Mouse (Mus musculus): ENCODE results near the gene Hist1h2ao. TPM values are rescaled to one million over a fixed set of nuclear protein-coding genes. Genes with fewer than 3 reads are reported as not detected.
"Not testable (repeated sequence)": the region's sequence is repeated elsewhere in the genome, so short reads cannot be mapped to it uniquely, and the experiment has no call there.

The Hist1h2ao gene
- polyA plus RNA-seq, 1 experiment = not detected

GRCm38 (mm10) chr13:21828511-21828910 lies 18.2 kb downstream of the Hist1h2ao start:
- TF ChIP-seq CTCF (IDR thresholded peaks at IDR 0.05; ENCODE audit: extremely low read depth, insufficient read length, insufficient replicate concordance, low read depth, low read length) = no peak
- TF ChIP-seq POLR2A (IDR thresholded peaks at IDR 0.05; ENCODE audit: low read depth, low read length) = no peak
- 27% methylated on average over 3 of the region's 3 CpGs for WGBS
- Histone ChIP-seq H3K4me1 (ENCODE audit: control insufficient read depth, insufficient read depth, insufficient read length, low read length) (peaks cover 9% of the 10 kb centered on the region; the same call in 1 of the 2 replicates), H3K4me3 (ENCODE audit: low read depth, low read length) (no peak overlapping the region), H3K27ac (ENCODE audit: insufficient read depth, low read depth, low read length) (no peak overlapping the region), H3K36me3 (ENCODE audit: control insufficient read depth, insufficient read depth, low read length) (no peaks in the 10 kb centered on the region), H3K27me3 (ENCODE audit: control insufficient read depth, insufficient read depth, low read length) (no peaks in the 10 kb centered on the region)

- WGBS = 95% methylated on average over 10 of the region's 10 CpGs
- Histone ChIP-seq H3K4me1 (ENCODE audit: control insufficient read depth, insufficient read depth, insufficient read length, low read length) (peaks cover 9% of the 10 kb centered on the region; the same call in 1 of the 2 replicates), H3K4me3 (ENCODE audit: low read depth, low read length) (no peak overlapping the region), H3K27me3 (ENCODE audit: control insufficient read depth, insufficient read depth, low read length) (no peaks in the 10 kb centered on the region), H3K27ac (ENCODE audit: insufficient read depth, low read depth, low read length) (no peak overlapping the region), H3K36me3 (ENCODE audit: control insufficient read depth, insufficient read depth, low read length) (no peaks in the 10 kb centered on the region)
- TF ChIP-seq CTCF (IDR thresholded peaks at IDR 0.05; ENCODE audit: extremely low read depth, insufficient read length, insufficient replicate concordance, low read depth, low read length) = no peak
- TF ChIP-seq POLR2A (IDR thresholded peaks at IDR 0.05; ENCODE audit: low read depth, low read length) = no peak
Measured at GRCm38 (mm10) chr13:21830344-21830743, 20.1 kb downstream of the Hist1h2ao start.

- peak; percentile 32; the same call in 1 of the 2 replicates for TF ChIP-seq POLR2A (IDR thresholded peaks at IDR 0.05; ENCODE audit: low read depth, low read length)
- not testable (repeated sequence) for H3K27ac ChIP-seq (ENCODE audit: insufficient read depth, low read depth, low read length); H3K36me3 ChIP-seq (ENCODE audit: control insufficient read depth, insufficient read depth, low read length); H3K27me3 ChIP-seq (ENCODE audit: control insufficient read depth, insufficient read depth, low read length); H3K4me1 ChIP-seq (ENCODE audit: control insufficient read depth, insufficient read depth, insufficient read length, low read length)
- peak within 1 kb of the TSS; percentile 45 for H3K4me3 ChIP-seq (ENCODE audit: low read depth, low read length)
- WGBS = under 1% methylated on average over 27 of the region's 58 CpGs
Measured at GRCm38 (mm10) chr13:21831418-21832394, 21.4 kb downstream of the Hist1h2ao start, which contains the start of gene Hist1h4n. Gene Hist1h4n (minus strand): TSS chr13:21832196.

- H3K27me3 ChIP-seq (ENCODE audit: control insufficient read depth, insufficient read depth, low read length); H3K36me3 ChIP-seq (ENCODE audit: control insufficient read depth, insufficient read depth, low read length); H3K4me1 ChIP-seq (ENCODE audit: control insufficient read depth, insufficient read depth, insufficient read length, low read length); H3K4me3 ChIP-seq (ENCODE audit: low read depth, low read length); H3K27ac ChIP-seq (ENCODE audit: insufficient read depth, low read depth, low read length): not testable (repeated sequence)
- WGBS = no CpG with 5 or more reads among the region's 24 CpGs
Measured at GRCm38 (mm10) chr13:21833461-21833860, 23.2 kb downstream of the Hist1h2ao start, which contains the start of the genes Hist1h2ap and Hist1h2br. Gene Hist1h2ap (minus strand): TSS chr13:21833507. Gene Hist1h2br (plus strand): TSS chr13:21833743.

GRCm38 (mm10) chr13:21840508-21840907 lies 30.2 kb downstream of the Hist1h2ao start:
- not testable (repeated sequence) for H3K36me3 ChIP-seq (ENCODE audit: control insufficient read depth, insufficient read depth, low read length); H3K4me1 ChIP-seq (ENCODE audit: control insufficient read depth, insufficient read depth, insufficient read length, low read length); H3K27me3 ChIP-seq (ENCODE audit: control insufficient read depth, insufficient read depth, low read length); H3K27ac ChIP-seq (ENCODE audit: insufficient read depth, low read depth, low read length); H3K4me3 ChIP-seq (ENCODE audit: low read depth, low read length)
- WGBS = no CpG with 5 or more reads among the region's 4 CpGs

- not testable (repeated sequence) for H3K27ac ChIP-seq (ENCODE audit: insufficient read depth, low read depth, low read length); H3K27me3 ChIP-seq (ENCODE audit: control insufficient read depth, insufficient read depth, low read length)
Measured at GRCm38 (mm10) chr13:21846356-21846755, 36.1 kb downstream of the Hist1h2ao start.

GRCm38 (mm10) chr13:21847883-21848282 lies 37.6 kb downstream of the Hist1h2ao start:
- no peak for TF ChIP-seq POLR2A (IDR thresholded peaks at IDR 0.05; ENCODE audit: low read depth, low read length)
- no peak for TF ChIP-seq CTCF (IDR thresholded peaks at IDR 0.05; ENCODE audit: extremely low read depth, insufficient read length, insufficient replicate concordance, low read depth, low read length)
- Histone ChIP-seq H3K27me3 (ENCODE audit: control insufficient read depth, insufficient read depth, low read length) (no peaks in the 10 kb centered on the region), H3K36me3 (ENCODE audit: control insufficient read depth, insufficient read depth, low read length) (no peaks in the 10 kb centered on the region), H3K4me3 (ENCODE audit: low read depth, low read length) (no peak overlapping the region), H3K4me1 (ENCODE audit: control insufficient read depth, insufficient read depth, insufficient read length, low read length) (no peaks in the 10 kb centered on the region), H3K27ac (ENCODE audit: insufficient read depth, low read depth, low read length) (no peak overlapping the region)
- 54% methylated on average over 8 of the region's 8 CpGs for WGBS

More at GRCm38 (mm10) chr13:21846356-21846755, 36.1 kb downstream of the Hist1h2ao start:
- not testable (repeated sequence) for H3K4me1 ChIP-seq (ENCODE audit: control insufficient read depth, insufficient read depth, insufficient read length, low read length); H3K4me3 ChIP-seq (ENCODE audit: low read depth, low read length); H3K36me3 ChIP-seq (ENCODE audit: control insufficient read depth, insufficient read depth, low read length)

- WGBS = 82% methylated on average over 1 of the region's 1 CpGs
Measured at GRCm38 (mm10) chr13:21850696-21851095, 40.4 kb downstream of the Hist1h2ao start.

More at GRCm38 (mm10) chr13:21850696-21851095, 40.4 kb downstream of the Hist1h2ao start:
- not testable (repeated sequence) for H3K27me3 ChIP-seq (ENCODE audit: control insufficient read depth, insufficient read depth, low read length); H3K4me3 ChIP-seq (ENCODE audit: low read depth, low read length); H3K4me1 ChIP-seq (ENCODE audit: control insufficient read depth, insufficient read depth, insufficient read length, low read length); H3K27ac ChIP-seq (ENCODE audit: insufficient read depth, low read depth, low read length); H3K36me3 ChIP-seq (ENCODE audit: control insufficient read depth, insufficient read depth, low read length)

Data from small intestine, adult 2 months (tissue).